Mouse (Mus musculus) erythroblast, embryonic 14.5 days (primary cell): ENCODE data around the gene Frmd6. TPM values are rescaled to one million over a fixed set of nuclear protein-coding genes. Genes with fewer than 3 reads are reported as not detected.

Experiments
- H3K27me3 ChIP-seq: 2 replicates; pipeline ENCODE4 v1.6.1; 2012; ENCODE audit warnings: inconsistent platforms; ENCODE audit not compliant: control insufficient read depth
- H3K36me3 ChIP-seq: 2 replicates; pipeline ENCODE4 v1.6.1; 2012; ENCODE audit warnings: mild to moderate bottlenecking, inconsistent platforms; ENCODE audit not compliant: control insufficient read depth
- H3K4me1 ChIP-seq: 2 replicates; pipeline ENCODE4 v1.6.1; 2012; ENCODE audit warnings: inconsistent platforms; ENCODE audit not compliant: control insufficient read depth
- H3K4me3 ChIP-seq: replicated peaks from 2 replicates; pipeline ENCODE3; 2012; ENCODE audit warnings: moderate library complexity, mild to moderate bottlenecking, inconsistent platforms
- H3K9me3 ChIP-seq: 2 replicates; pipeline ENCODE4 v1.6.1; 2012; ENCODE audit warnings: low read length, inconsistent platforms, mixed read lengths; ENCODE audit not compliant: control insufficient read depth
- GATA1 ChIP-seq: IDR thresholded peaks from 2 replicates; pipeline ENCODE4 v1.6.1; 2012; ENCODE audit warnings: low read length, inconsistent platforms, mixed read lengths
- TAL1 ChIP-seq: IDR thresholded peaks from 3 replicates; pipeline ENCODE4 v1.6.1; 2012; ENCODE audit warnings: low read length, inconsistent platforms, mixed read lengths
- polyA plus RNA-seq: library from polyadenylated mRNA; stranded (reverse); fragments of >175 nt; gene quantifications from 2 replicates; pipeline ENCODE4 v1.2.3, GENCODE M21; 2012

Frmd6 gene
- polyA plus RNA-seq, 1 experiment, result 0.01 TPM

GRCm38 (mm10) chr12:70825651-70826317, 470 bp downstream of the Frmd6 start:
- peaks cover 51% of the 10 kb centered on the region for H3K27me3 ChIP-seq
- no peaks in the 10 kb centered on the region for H3K36me3 ChIP-seq
- H3K4me1 ChIP-seq, result peaks cover 26% of the 10 kb centered on the region
- TF ChIP-seq TAL1, result no peak
- TF ChIP-seq GATA1, result no peak
- peak overlapping the region; percentile 69 for H3K4me3 ChIP-seq
- H3K9me3 ChIP-seq, result no peaks in the 10 kb centered on the region

- Histone ChIP-seq H3K27me3 (peaks cover 53% of the 10 kb centered on the region), H3K9me3 (no peaks in the 10 kb centered on the region), H3K4me1 (peaks cover 26% of the 10 kb centered on the region), H3K4me3 (peak overlapping the region; percentile 69), H3K36me3 (no peaks in the 10 kb centered on the region)
- TF ChIP-seq TAL1 (no peak), GATA1 (no peak)
Measured at GRCm38 (mm10) chr12:70826318-70827072, 1.2 kb downstream of the Frmd6 start.

GRCm38 (mm10) chr12:70827187-70827900, 2.0 kb downstream of the Frmd6 start:
- Histone ChIP-seq H3K4me1 (peaks cover 29% of the 10 kb centered on the region), H3K9me3 (no peaks in the 10 kb centered on the region), H3K36me3 (no peaks in the 10 kb centered on the region), H3K4me3 (no peak overlapping the region), H3K27me3 (peaks cover 50% of the 10 kb centered on the region)
- TF ChIP-seq TAL1 (no peak), GATA1 (no peak)

GRCm38 (mm10) chr12:70827901-70828271, 2.6 kb downstream of the Frmd6 start:
- H3K36me3 ChIP-seq, result no peaks in the 10 kb centered on the region
- TF ChIP-seq TAL1 (no peak), GATA1 (no peak)
- peaks cover 47% of the 10 kb centered on the region for H3K27me3 ChIP-seq
- H3K4me3 ChIP-seq, result no peak overlapping the region
- peaks cover 32% of the 10 kb centered on the region for H3K4me1 ChIP-seq
- no peaks in the 10 kb centered on the region for H3K9me3 ChIP-seq

- Histone ChIP-seq H3K4me1 (peaks cover 21% of the 10 kb centered on the region), H3K36me3 (no peaks in the 10 kb centered on the region), H3K27me3 (peaks cover 29% of the 10 kb centered on the region), H3K4me3 (no peak overlapping the region), H3K9me3 (no peaks in the 10 kb centered on the region)
- TF ChIP-seq GATA1 (no peak), TAL1 (no peak)
Measured at GRCm38 (mm10) chr12:70830982-70831566, 5.8 kb downstream of the Frmd6 start.

- Histone ChIP-seq H3K36me3 (no peaks in the 10 kb centered on the region), H3K4me1 (peaks cover 11% of the 10 kb centered on the region), H3K27me3 (peaks cover 16% of the 10 kb centered on the region), H3K4me3 (no peak overlapping the region), H3K9me3 (no peaks in the 10 kb centered on the region)
- TF ChIP-seq GATA1 (no peak), TAL1 (no peak)
Measured at GRCm38 (mm10) chr12:70832216-70832998, 7.1 kb downstream of the Frmd6 start.

GRCm38 (mm10) chr12:70833050-70833449, 7.7 kb downstream of the Frmd6 start:
- Histone ChIP-seq H3K4me1 (peaks cover 11% of the 10 kb centered on the region), H3K36me3 (no peaks in the 10 kb centered on the region), H3K9me3 (no peaks in the 10 kb centered on the region), H3K27me3 (peaks cover 9% of the 10 kb centered on the region), H3K4me3 (no peak overlapping the region)
- TF ChIP-seq GATA1, result no peak
- TF ChIP-seq TAL1, result no peak

GRCm38 (mm10) chr12:70834043-70834442, 8.7 kb downstream of the Frmd6 start:
- H3K4me3 ChIP-seq, result no peak overlapping the region
- no peaks in the 10 kb centered on the region for H3K36me3 ChIP-seq
- no peak for TF ChIP-seq TAL1
- peaks cover 11% of the 10 kb centered on the region for H3K4me1 ChIP-seq
- H3K9me3 ChIP-seq, result no peaks in the 10 kb centered on the region
- H3K27me3 ChIP-seq, result peaks cover 2% of the 10 kb centered on the region; the same call in 1 of the 2 replicates
